Comparison of ENCODE assay signal across 16 mouse cellular contexts in the genomic region with DNA sequence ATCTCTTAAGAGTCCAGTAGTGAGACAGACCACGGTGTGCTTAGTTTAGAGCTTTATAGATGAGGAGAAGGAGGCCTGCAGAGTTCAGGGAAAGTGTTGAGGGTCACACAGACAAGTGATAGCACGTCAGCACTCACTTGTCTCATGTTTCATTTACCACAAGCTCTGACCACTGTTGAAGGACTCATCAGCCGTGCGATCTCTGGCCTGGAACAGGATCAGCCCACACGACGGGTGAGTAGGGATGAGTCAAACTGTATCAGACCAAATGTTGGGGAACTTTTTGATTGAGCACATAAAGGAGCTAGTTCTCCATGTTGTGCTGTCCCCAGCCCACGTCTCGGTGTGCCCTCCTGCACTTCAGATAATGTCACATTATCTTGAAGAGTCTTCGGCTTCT. TPM values are rescaled to one million over a fixed set of nuclear protein-coding genes. Genes with fewer than 3 reads are reported as not detected.
DNase-seq lines count a peak whose midpoint lies in the region; ATAC-seq and TF ChIP-seq lines count a peak whose summit lies in the region.
"Had no signal": no experiment of that assay in that cellular context is flagged by ENCODE, and none has a peak within 500 bp of the region (broad histone marks: within the 10 kb centered on the region; RNA-seq: fewer than 3 reads in every experiment).

No protein-coding gene starts in this region.

- WGBS in midbrain, embryonic 10.5 days: 94% methylated on average over 9 of the region's 9 CpGs
- 91% methylated on average over 9 of the region's 9 CpGs for WGBS in midbrain, embryonic 14.5 days
- WGBS in liver, postnatal 0 days (ENCODE audit: insufficient replicate concordance): 76% methylated on average over 9 of the region's 9 CpGs

- H3K4me1 ChIP-seq in midbrain, embryonic 10.5 days: peaks cover 18% of the 10 kb centered on the region
- peaks cover 5% of the 10 kb centered on the region for H3K4me1 ChIP-seq in midbrain, embryonic 14.5 days (ENCODE audit: control insufficient read depth, insufficient read depth, low read length)
- H3K4me1 ChIP-seq in bone marrow macrophage, adult 2 months (ENCODE audit: control insufficient read depth, insufficient read depth, low read length): peaks cover 9% of the 10 kb centered on the region
- H3K4me1 ChIP-seq in liver, postnatal 0 days (ENCODE audit: insufficient read depth): peaks cover 11% of the 10 kb centered on the region

- H3K4me3 ChIP-seq in gastrocnemius, adult 2 months: peak overlapping the region; percentile 99; the same call in 1 of the 2 replicates
- peak overlapping the region; percentile 82; the same call in 1 of the 2 replicates for H3K4me3 ChIP-seq in midbrain, embryonic 10.5 days
- no peak overlapping the region for H3K4me3 ChIP-seq in midbrain, embryonic 14.5 days (replicated peaks; ENCODE audit: low read depth, low read length)
- H3K4me3 ChIP-seq in bone marrow macrophage, adult 2 months (ENCODE audit: insufficient read depth, low read length): peak overlapping the region; percentile 86
- 0 out of 2 replicates have a peak overlapping the region, but pooled peaks have one; percentile 67 for H3K4me3 ChIP-seq in liver, postnatal 0 days (ENCODE audit: low read depth, low read length)

- no peak overlapping the region for H3K27ac ChIP-seq in gastrocnemius, adult 2 months
- H3K27ac ChIP-seq in midbrain, embryonic 10.5 days (replicated peaks): no peak overlapping the region
- H3K27ac ChIP-seq in midbrain, embryonic 14.5 days (replicated peaks; ENCODE audit: low read depth, low read length): no peak overlapping the region
- H3K27ac ChIP-seq in bone marrow macrophage, adult 2 months (ENCODE audit: insufficient read depth, low read depth, low read length): no peak overlapping the region
- H3K27ac ChIP-seq in liver, postnatal 0 days (ENCODE audit: low read depth): no peak overlapping the region

- TF ChIP-seq EP300 in liver, postnatal 0 days (IDR thresholded peaks at IDR 0.05; ENCODE audit: low read depth): no peak

- no peak for DNase-seq in gastrocnemius, adult 2 months
- no peak for DNase-seq in gastrocnemius, postnatal 14 days
- no peak for DNase-seq in midbrain, embryonic 10.5 days (ENCODE audit: low spot score)
- DNase-seq in midbrain, embryonic 14.5 days: no peak
- no peak for DNase-seq in liver, postnatal 0 days
- no peak for DNase-seq in left cerebral cortex, postnatal 36 days (ENCODE audit: low spot score in 2 of 2)
- no peak for DNase-seq in urinary bladder, postnatal 14 days (ENCODE audit: low spot score)
- DNase-seq: cerebellum, adult 18-20 months; kidney, postnatal 25 days; lung, adult 18-20 months had no signal

- H3K27me3 ChIP-seq in midbrain, embryonic 10.5 days (ENCODE audit: low read depth, poor library complexity, severe bottlenecking): peaks cover 23% of the 10 kb centered on the region
- H3K27me3 ChIP-seq in midbrain, embryonic 14.5 days (ENCODE audit: control insufficient read depth, insufficient read depth, low read length): peaks cover 6% of the 10 kb centered on the region; the same call in 1 of the 2 replicates
- H3K27me3 ChIP-seq in liver, postnatal 0 days (ENCODE audit: insufficient read depth, low read length): no peaks in the 10 kb centered on the region

- no peak overlapping the region for H3K4me2 ChIP-seq in midbrain, embryonic 14.5 days (ENCODE audit: low read length)
- peak overlapping the region; percentile 72 for H3K4me2 ChIP-seq in liver, postnatal 0 days (ENCODE audit: low read depth, low read length)

- no peaks in the 10 kb centered on the region for H3K9me3 ChIP-seq in midbrain, embryonic 10.5 days (replicated peaks)
- no peaks in the 10 kb centered on the region for H3K9me3 ChIP-seq in midbrain, embryonic 14.5 days (ENCODE audit: control insufficient read depth, low read length)
- H3K9me3 ChIP-seq in liver, postnatal 0 days (ENCODE audit: low read length): no peaks in the 10 kb centered on the region

- no peak for ATAC-seq in midbrain, embryonic 14.5 days (ENCODE audit: low FRiP score, low TSS enrichment)
- ATAC-seq in liver, postnatal 0 days: no peak

- intact Hi-C loops in gastrocnemius, adult 2 months (cut with DNase I): no loop called here
- intact Hi-C loops in gastrocnemius, postnatal 14 days (cut with DNase I; ENCODE audit: low total_unique reads): no loop called here
- intact Hi-C loops in left cerebral cortex, postnatal 36 days (cut with DNase I): no loop called here

- peaks cover 50% of the 10 kb centered on the region for H3K36me3 ChIP-seq in midbrain, embryonic 10.5 days
- H3K36me3 ChIP-seq in midbrain, embryonic 14.5 days (ENCODE audit: control insufficient read depth, insufficient read depth, low read length): peaks cover 47% of the 10 kb centered on the region
- peaks cover 47% of the 10 kb centered on the region for H3K36me3 ChIP-seq in liver, postnatal 0 days (replicated peaks; ENCODE audit: insufficient read depth, low read length)

- no peak for TF ChIP-seq CTCF in gastrocnemius, adult 2 months (IDR thresholded peaks at IDR 0.05)
- TF ChIP-seq CTCF in bone marrow macrophage, adult 2 months (IDR thresholded peaks at IDR 0.05; ENCODE audit: low read depth, low read length): no peak
- TF ChIP-seq CTCF in liver, postnatal 0 days (IDR thresholded peaks at IDR 0.05; ENCODE audit: low read depth): no peak

- no peak for TF ChIP-seq POLR2A in bone marrow macrophage, adult 2 months (IDR thresholded peaks at IDR 0.05; ENCODE audit: borderline replicate concordance, low read depth, low read length)

- no peak overlapping the region for H3K9ac ChIP-seq in midbrain, embryonic 14.5 days (replicated peaks; ENCODE audit: low read length)
- H3K9ac ChIP-seq in liver, postnatal 0 days (replicated peaks): no peak overlapping the region

RNA-seq across cellular contexts. Expression of a gene that starts 1.6 kb away (rescaled TPM):
- total RNA-seq in gastrocnemius, adult 2 months (2021): 10 to 100 TPM; 22.7 to 30.6 TPM
- 10 to 100 TPM; 17.4 to 18.1 TPM for total RNA-seq in gastrocnemius, postnatal 14 days (2021)
- polyA plus RNA-seq in midbrain, embryonic 10.5 days (2016; fragmentation: Nextera tagmentation; extraction: Ambion mirVana): 62.6 and 69.2 TPM in 2 replicates
- polyA plus RNA-seq in midbrain, embryonic 14.5 days (2014; fragmentation: Nextera tagmentation; extraction: Ambion mirVana): 55.3 and 60.3 TPM in 2 replicates
- polyA plus RNA-seq in bone marrow macrophage, adult 2 months (2012; ENCODE audit: insufficient read depth, insufficient read length, missing spikeins): 35.5 and 41.6 TPM in 2 replicates
- 20.6 and 21.8 TPM in 2 replicates for polyA plus RNA-seq in liver, postnatal 0 days (2015; fragmentation: Nextera tagmentation; extraction: Ambion mirVana)
- total RNA-seq in left cerebral cortex, postnatal 36 days (2021): 10 to 100 TPM; 38.8 to 44.1 TPM

RNA-seq across cellular contexts. Expression of a gene that starts 6.1 kb away (rescaled TPM):
- not detected for total RNA-seq in gastrocnemius, adult 2 months (2021)
- total RNA-seq in gastrocnemius, postnatal 14 days (2021): not detected
- not detected in 2 replicates for polyA plus RNA-seq in midbrain, embryonic 10.5 days (2016; fragmentation: Nextera tagmentation; extraction: Ambion mirVana)
- polyA plus RNA-seq in midbrain, embryonic 14.5 days (2014; fragmentation: Nextera tagmentation; extraction: Ambion mirVana): not detected in 2 replicates
- polyA plus RNA-seq in bone marrow macrophage, adult 2 months (2012; ENCODE audit: insufficient read depth, insufficient read length, missing spikeins): not detected in 2 replicates
- polyA plus RNA-seq in liver, postnatal 0 days (2015; fragmentation: Nextera tagmentation; extraction: Ambion mirVana): 771 and 869 TPM in 2 replicates
- total RNA-seq in left cerebral cortex, postnatal 36 days (2021): not detected
- total RNA-seq: heart, postnatal 25 days; layer of hippocampus, postnatal 25 days had no signal
- polyA plus RNA-seq: forebrain, embryonic 11.5 days; intestine, embryonic 14.5 days had no signal

RNA-seq across cellular contexts. Expression of a gene that starts 8.3 kb away (rescaled TPM):
- 1 to 10 TPM; 8.4 to 8.5 TPM for total RNA-seq in gastrocnemius, adult 2 months (2021)
- 1 to 10 TPM; 6.4 to 6.7 TPM for total RNA-seq in gastrocnemius, postnatal 14 days (2021)
- polyA plus RNA-seq in midbrain, embryonic 10.5 days (2016; fragmentation: Nextera tagmentation; extraction: Ambion mirVana): 28.4 and 29.7 TPM in 2 replicates
- polyA plus RNA-seq in midbrain, embryonic 14.5 days (2014; fragmentation: Nextera tagmentation; extraction: Ambion mirVana): 15.5 and 16.9 TPM in 2 replicates
- 15.3 and 23.2 TPM in 2 replicates for polyA plus RNA-seq in bone marrow macrophage, adult 2 months (2012; ENCODE audit: insufficient read depth, insufficient read length, missing spikeins)
- polyA plus RNA-seq in liver, postnatal 0 days (2015; fragmentation: Nextera tagmentation; extraction: Ambion mirVana): 4.0 TPM in 2 replicates
- total RNA-seq in left cerebral cortex, postnatal 36 days (2021): 10 to 100 TPM; 10.4 to 16.2 TPM

RNA-seq across cellular contexts. Expression of a gene that starts 34.0 kb away (rescaled TPM):
- not detected for total RNA-seq in gastrocnemius, adult 2 months (2021)
- not detected for total RNA-seq in gastrocnemius, postnatal 14 days (2021)
- not detected in 2 replicates for polyA plus RNA-seq in midbrain, embryonic 10.5 days (2016; fragmentation: Nextera tagmentation; extraction: Ambion mirVana)
- polyA plus RNA-seq in midbrain, embryonic 14.5 days (2014; fragmentation: Nextera tagmentation; extraction: Ambion mirVana): not detected in 2 replicates
- polyA plus RNA-seq in bone marrow macrophage, adult 2 months (2012; ENCODE audit: insufficient read depth, insufficient read length, missing spikeins): not detected in 2 replicates
- 256 and 423 TPM in 2 replicates for polyA plus RNA-seq in liver, postnatal 0 days (2015; fragmentation: Nextera tagmentation; extraction: Ambion mirVana)
- total RNA-seq in left cerebral cortex, postnatal 36 days (2021): not detected
- total RNA-seq: heart, postnatal 25 days; layer of hippocampus, postnatal 25 days had no signal
- polyA plus RNA-seq: forebrain, embryonic 11.5 days; gonadal fat pad, adult 2 months had no signal

RNA-seq across cellular contexts. Expression of a gene that starts 39.1 kb away (rescaled TPM):
- not detected for total RNA-seq in gastrocnemius, adult 2 months (2021)
- total RNA-seq in gastrocnemius, postnatal 14 days (2021): not detected
- not detected in 2 replicates for polyA plus RNA-seq in midbrain, embryonic 10.5 days (2016; fragmentation: Nextera tagmentation; extraction: Ambion mirVana)
- not detected in 2 replicates for polyA plus RNA-seq in midbrain, embryonic 14.5 days (2014; fragmentation: Nextera tagmentation; extraction: Ambion mirVana)
- polyA plus RNA-seq in bone marrow macrophage, adult 2 months (2012; ENCODE audit: insufficient read depth, insufficient read length, missing spikeins): not detected in 2 replicates
- 453 and 541 TPM in 2 replicates for polyA plus RNA-seq in liver, postnatal 0 days (2015; fragmentation: Nextera tagmentation; extraction: Ambion mirVana)
- total RNA-seq in left cerebral cortex, postnatal 36 days (2021): 1 to 10 TPM in 1 of 2 experiments, not detected in 1; 1.4 TPM
- total RNA-seq: heart, postnatal 25 days had no signal
- polyA plus RNA-seq: forebrain, embryonic 11.5 days had no signal

Comparison
In these comparisons a context has a peak if more than half of its experiments do, and no peak if none do; other contexts are left out.
1. RNA of a gene that starts 6.1 kb away (polyA plus RNA-seq): 771 to 869 TPM in liver, postnatal 0 days; not detected in midbrain, embryonic 10.5 days, not detected in midbrain, embryonic 14.5 days and not detected in bone marrow macrophage, adult 2 months; every median in the first group is over 100 times any median in the second.